8 mouse cellular contexts compared by ENCODE assay signal in the genomic region with DNA sequence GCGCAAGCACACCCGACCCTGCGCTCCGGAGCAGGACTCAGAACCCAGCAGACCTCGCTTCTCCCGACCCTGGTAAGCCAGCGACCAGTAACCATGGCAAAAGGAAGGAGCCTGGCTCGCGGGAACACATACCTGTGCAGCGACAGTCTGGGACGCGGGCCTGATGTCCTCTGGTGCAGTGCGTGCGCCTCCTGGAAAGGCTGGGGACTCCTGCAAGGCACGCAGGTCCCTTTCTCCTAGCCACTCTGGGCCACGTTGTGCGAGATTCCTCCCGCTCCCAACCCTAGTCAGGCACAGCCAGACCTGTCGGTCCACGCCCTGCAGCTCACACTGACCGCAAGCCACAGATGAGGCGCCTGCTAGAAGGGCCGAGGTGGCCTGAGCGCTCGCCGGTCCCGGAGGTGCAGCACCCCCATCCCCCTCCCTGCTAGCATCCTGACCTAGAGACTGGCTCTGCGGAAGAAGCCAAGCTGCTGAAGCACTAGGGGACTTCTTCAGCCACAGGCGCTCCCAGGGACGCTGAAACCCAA. TPM values are rescaled to one million over a fixed set of nuclear protein-coding genes. Genes with fewer than 3 reads are reported as not detected.
DNase-seq lines count a peak whose midpoint lies in the region; ATAC-seq and TF ChIP-seq lines count a peak whose summit lies in the region.

No protein-coding gene starts in this region.

- peak; percentile 26 to 45 for DNase-seq in layer of hippocampus, adult 18-20 months (ENCODE audit: low spot score in 2 of 2)
- no peak for DNase-seq in layer of hippocampus, adult 9-11 months
- DNase-seq in embryo, embryonic 10 days (ENCODE audit: low spot score) = peak; percentile 40
- no peak for DNase-seq in hindbrain, embryonic 14.5 days (ENCODE audit: low spot score)
- no peak for DNase-seq in c-Kit-positive CD71-positive TER-119-positive erythroid progenitor cells, embryonic 14.5 days (ENCODE audit: low spot score)

- H3K4me2 ChIP-seq in hindbrain, embryonic 14.5 days (replicated peaks) = peak overlapping the region; percentile 85

- peak; percentile 51 for ATAC-seq in hindbrain, embryonic 14.5 days (ENCODE audit: low FRiP score)

- peaks cover 3% of the 10 kb centered on the region for H3K4me1 ChIP-seq in bone marrow, adult 2 months (ENCODE audit: control insufficient read depth, insufficient read depth, low read length)
- peaks cover 29% of the 10 kb centered on the region for H3K4me1 ChIP-seq in hindbrain, embryonic 14.5 days (replicated peaks; ENCODE audit: control insufficient read depth, insufficient read depth, low read length)
- H3K4me1 ChIP-seq in megakaryocyte, embryonic 14.5 days = peaks cover 10% of the 10 kb centered on the region
- peaks cover 12% of the 10 kb centered on the region for H3K4me1 ChIP-seq in small intestine, adult 2 months (ENCODE audit: control insufficient read depth, insufficient read depth, insufficient read length, low read length)

- peaks cover 39% of the 10 kb centered on the region for H3K27me3 ChIP-seq in hindbrain, embryonic 14.5 days (ENCODE audit: control insufficient read depth, insufficient read depth, low read length)
- peaks cover 83% of the 10 kb centered on the region for H3K27me3 ChIP-seq in megakaryocyte, embryonic 14.5 days (replicated peaks)
- peaks cover 21% of the 10 kb centered on the region for H3K27me3 ChIP-seq in small intestine, adult 2 months (ENCODE audit: control insufficient read depth, insufficient read depth, low read length)

- 2% methylated on average over 30 of the region's 30 CpGs for WGBS in bone marrow, adult 2 months
- WGBS in hindbrain, embryonic 14.5 days = 1% methylated on average over 28 of the region's 30 CpGs
- 1% methylated on average over 30 of the region's 30 CpGs for WGBS in small intestine, adult 2 months

- no peaks in the 10 kb centered on the region for H3K9me3 ChIP-seq in hindbrain, embryonic 14.5 days (ENCODE audit: control insufficient read depth, low read length)
- no peaks in the 10 kb centered on the region for H3K9me3 ChIP-seq in megakaryocyte, embryonic 14.5 days

- H3K4me3 ChIP-seq in bone marrow, adult 2 months (replicated peaks; ENCODE audit: control insufficient read depth, low read depth, low read length) = peak overlapping the region; percentile 58
- H3K4me3 ChIP-seq in hindbrain, embryonic 14.5 days (replicated peaks; ENCODE audit: low read length) = peak overlapping the region; percentile 45
- H3K4me3 ChIP-seq in megakaryocyte, embryonic 14.5 days (replicated peaks) = peak overlapping the region; percentile 83
- H3K4me3 ChIP-seq in small intestine, adult 2 months (ENCODE audit: low read depth, low read length) = peak overlapping the region; percentile 64

- no peak for TF ChIP-seq POLR2A in bone marrow, adult 2 months (IDR thresholded peaks at IDR 0.05; ENCODE audit: borderline replicate concordance, control insufficient read depth, low read depth, low read length)
- no peak for TF ChIP-seq POLR2A in small intestine, adult 2 months (IDR thresholded peaks at IDR 0.05; ENCODE audit: low read depth, low read length)

- peak overlapping the region; percentile 63 for H3K9ac ChIP-seq in hindbrain, embryonic 14.5 days

- no peaks in the 10 kb centered on the region for H3K36me3 ChIP-seq in hindbrain, embryonic 14.5 days (replicated peaks; ENCODE audit: control insufficient read depth, insufficient read depth)
- no peaks in the 10 kb centered on the region for H3K36me3 ChIP-seq in megakaryocyte, embryonic 14.5 days (replicated peaks; ENCODE audit: low read length)
- H3K36me3 ChIP-seq in small intestine, adult 2 months (ENCODE audit: control insufficient read depth, insufficient read depth, low read length) = no peaks in the 10 kb centered on the region

- TF ChIP-seq CTCF in bone marrow, adult 2 months (IDR thresholded peaks at IDR 0.05; ENCODE audit: control insufficient read depth, insufficient read depth, low read length) = no peak
- TF ChIP-seq CTCF in small intestine, adult 2 months (IDR thresholded peaks at IDR 0.05; ENCODE audit: extremely low read depth, insufficient read length, insufficient replicate concordance, low read depth, low read length) = no peak

- H3K27ac ChIP-seq in bone marrow, adult 2 months (ENCODE audit: control insufficient read depth, insufficient read depth, low read depth, low read length, poor library complexity) = no peak overlapping the region
- no peak overlapping the region for H3K27ac ChIP-seq in hindbrain, embryonic 14.5 days
- H3K27ac ChIP-seq in small intestine, adult 2 months (ENCODE audit: insufficient read depth, low read depth, low read length) = peak overlapping the region; percentile 13

RNA-seq across cellular contexts. Expression of gene Gpr68, which starts 8.8 kb away (rescaled TPM):
- total RNA-seq in layer of hippocampus, adult 18-20 months (2021) = 10 to 100 TPM; 18.7 to 21.5 TPM
- polyA plus RNA-seq in bone marrow, adult 2 months (2011; ENCODE audit: insufficient read depth, insufficient read length, low replicate concordance, missing spikeins) = 1.4 TPM in 1 of 2 replicates, not detected in the other
- polyA plus RNA-seq in hindbrain, embryonic 14.5 days (2014; fragmentation: Nextera tagmentation; extraction: Ambion mirVana) = 3.1 and 3.7 TPM in 2 replicates
- 0.12 TPM in 1 of 2 replicates, not detected in the other for polyA plus RNA-seq in megakaryocyte, embryonic 14.5 days (2012; ENCODE audit: insufficient read depth, low replicate concordance)
- polyA plus RNA-seq in small intestine, adult 2 months (2012; rRNA removed) = 3.0 and 6.0 TPM in 2 replicates

Comparison
In these comparisons a context has a peak if more than half of its experiments do, and no peak if none do; other contexts are left out.
1. DNase-seq: peak in layer of hippocampus, adult 18-20 months (2 of 2) and embryo, embryonic 10 days (single experiment); none in layer of hippocampus, adult 9-11 months (single experiment), hindbrain, embryonic 14.5 days (single experiment) and c-Kit-positive CD71-positive TER-119-positive erythroid progenitor cells, embryonic 14.5 days (single experiment).
2. Peak in every context shown above with its lines, with median percentiles within 50 percentile points of each other: H3K4me3 ChIP-seq.